Mouse (Mus musculus) heart, adult 2 months (tissue): ENCODE results near the gene Panx1. TPM values are rescaled to one million over a fixed set of nuclear protein-coding genes. Genes with fewer than 3 reads are reported as not detected.

Experiments used
- DNase-seq, 2 experiments: peaks; one replicate each; pipeline ENCODE4 v3.0.0; 2021
- H3K27ac ChIP-seq: fragments of 200-600 bp; 2 replicates; pipeline ENCODE4 v1.8.1; 2022
- H3K27me3 ChIP-seq: fragments of 200-500 bp; 2 replicates; pipeline ENCODE4 v1.6.1; 2012; ENCODE audit warnings: mild to moderate bottlenecking, low read length, inconsistent platforms, mixed read lengths; ENCODE audit not compliant: control insufficient read depth, insufficient read depth
- H3K36me3 ChIP-seq: fragments of 200-500 bp; 2 replicates; pipeline ENCODE4 v1.6.1; 2012; ENCODE audit warnings: low read length, inconsistent platforms; ENCODE audit not compliant: control insufficient read depth, insufficient read depth
- H3K4me1 ChIP-seq: fragments of 200-500 bp; 2 replicates; pipeline ENCODE4 v1.6.1; 2011; ENCODE audit warnings: low read length; ENCODE audit not compliant: control insufficient read depth, insufficient read depth
- H3K4me3 ChIP-seq: fragments of 200-600 bp; 2 replicates; pipeline ENCODE4 v1.8.1; 2022
- H3K79me2 ChIP-seq: fragments of 200-500 bp; replicated peaks from 2 replicates; pipeline ENCODE4 v1.6.1; 2012; ENCODE audit warnings: mild to moderate bottlenecking, inconsistent platforms, low read length, moderate library complexity, mixed read lengths; ENCODE audit not compliant: control insufficient read depth, insufficient read depth
- H3K9ac ChIP-seq: fragments of 200-500 bp; 2 replicates; pipeline ENCODE4 v1.6.1; 2012; ENCODE audit warnings: low read depth, mild to moderate bottlenecking, control low read depth, inconsistent platforms, low read length, mixed read lengths
- CTCF ChIP-seq: fragments of 200-600 bp; IDR thresholded peaks from 2 replicates; pipeline ENCODE4 v1.8.1; 2022; ENCODE audit warnings: antibody characterized with exemption, mild to moderate bottlenecking, moderate library complexity
- EP300 ChIP-seq: fragments of 200-500 bp; IDR thresholded peaks from 2 replicates; pipeline ENCODE4 v1.6.1; 2011; ENCODE audit warnings: low read depth, low read length, control low read depth; ENCODE audit not compliant: insufficient read depth
- POLR2A ChIP-seq: fragments of 200-500 bp; IDR thresholded peaks from 2 replicates; pipeline ENCODE4 v1.6.1; 2011; ENCODE audit warnings: mild to moderate bottlenecking, low read depth, low read length, control low read depth; ENCODE audit not compliant: insufficient read depth
- WGBS: fragments of 180-500 bp; shearing (Covaris S2); methylation state at CpG from one replicate; pipeline ENCODE4 v1.1.7; 2018; 5-methylcytosine and 5-hydroxymethylcytosine counted together
- intact Hi-C: fragments of 180-260 bp; cut with DNase I; formaldehyde crosslinking; loops from one replicate; pipeline ENCODE4 v1.15.1; 2025
- polyA plus RNA-seq: library from polyadenylated mRNA; depleted of rRNA; stranded (reverse); fragments of >200 nt; gene quantifications from 2 replicates; pipeline ENCODE4 v1.2.3, GENCODE M21; 2012
- total RNA-seq, 2 experiments: library from RNA; stranded (reverse); gene quantifications; 2 replicates each; pipeline ENCODE4 v1.2.3; 2021

Gene Panx1
- total and polyA plus RNA-seq, 3 experiments, result 3.8 to 6.0 (median 4.5) TPM

- H3K36me3 ChIP-seq, result no peaks in the 10 kb centered on the region; the same call in 1 of the 2 replicates
- TF ChIP-seq CTCF (no peak), POLR2A (no peak), EP300 (no peak)
- no peak overlapping the region for H3K4me3 ChIP-seq
- no peak overlapping the region for H3K9ac ChIP-seq
- H3K4me1 ChIP-seq, result no peaks in the 10 kb centered on the region; the same call in 1 of the 2 replicates
- H3K27ac ChIP-seq, result no peak overlapping the region
- H3K27me3 ChIP-seq, result no peaks in the 10 kb centered on the region
- WGBS, result 78% methylated on average over 3 of the region's 3 CpGs
- DNase-seq, result no peak
- no peaks in the 10 kb centered on the region for H3K79me2 ChIP-seq
- intact Hi-C loops, result no loop called here
Observed at GRCm38 (mm10) chr9:14970805-14971525, 74.3 kb downstream of the Panx1 start.

DNA sequence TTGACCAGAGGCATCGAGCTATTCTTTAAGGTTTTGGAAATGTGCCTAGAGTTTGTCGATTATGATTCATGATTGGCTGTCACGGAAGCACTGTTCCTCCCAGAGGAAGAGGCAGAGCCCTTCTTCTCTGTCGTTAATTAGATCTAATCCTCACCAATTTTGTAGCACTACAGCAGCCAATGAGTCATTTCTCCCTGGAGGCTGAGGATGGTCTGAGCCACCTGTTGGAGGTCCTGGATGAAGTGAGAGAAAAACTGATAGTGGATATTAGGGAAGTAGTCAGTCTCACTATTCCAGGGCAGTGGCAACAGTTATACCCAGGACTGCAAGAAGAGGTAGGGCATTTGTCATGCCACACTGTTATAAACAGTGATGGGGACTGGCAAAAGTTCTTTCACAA is 75.1 kb downstream of the Panx1 start:
- Histone ChIP-seq H3K27me3 (no peaks in the 10 kb centered on the region), H3K4me3 (no peak overlapping the region), H3K36me3 (no peaks in the 10 kb centered on the region; the same call in 1 of the 2 replicates), H3K9ac (no peak overlapping the region), H3K27ac (no peak overlapping the region), H3K4me1 (no peaks in the 10 kb centered on the region; the same call in 1 of the 2 replicates), H3K79me2 (no peaks in the 10 kb centered on the region)
- intact Hi-C loops, result no loop called here
- WGBS, result 44% methylated on average over 4 of the region's 4 CpGs
- no peak for TF ChIP-seq CTCF
- TF ChIP-seq EP300, result no peak
- TF ChIP-seq POLR2A, result no peak
- DNase-seq, result no peak

DNA sequence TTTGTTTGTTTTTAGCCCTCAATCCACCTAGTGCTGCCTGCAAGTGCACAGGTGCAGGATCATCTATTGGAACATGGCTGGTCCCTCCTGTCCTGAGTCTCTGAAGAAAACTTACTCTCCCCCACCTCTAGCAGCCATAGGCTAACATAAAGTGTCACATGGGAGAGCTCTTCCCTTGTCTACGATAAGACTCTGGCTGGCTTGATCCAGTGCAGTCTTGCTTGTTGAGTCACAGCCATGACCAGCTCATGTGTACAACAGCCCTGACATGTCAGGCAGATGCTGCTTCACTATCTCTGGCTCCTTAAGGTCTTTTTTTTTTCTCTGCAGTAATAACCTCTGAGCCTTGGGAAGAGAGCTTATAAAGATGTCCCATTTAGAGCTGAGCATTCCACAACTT is 77.7 kb downstream of the Panx1 start:
- no peak for TF ChIP-seq EP300
- TF ChIP-seq POLR2A, result no peak
- TF ChIP-seq CTCF, result no peak
- no peak overlapping the region for H3K27ac ChIP-seq
- H3K9ac ChIP-seq, result no peak overlapping the region
- H3K4me3 ChIP-seq, result no peak overlapping the region
- no peaks in the 10 kb centered on the region for H3K79me2 ChIP-seq
- no peaks in the 10 kb centered on the region; the same call in 1 of the 2 replicates for H3K4me1 ChIP-seq
- no peaks in the 10 kb centered on the region; the same call in 1 of the 2 replicates for H3K36me3 ChIP-seq
- WGBS, result 64% methylated on average over 1 of the region's 1 CpGs
- intact Hi-C loops, result no loop called here
- DNase-seq, result no peak
- no peaks in the 10 kb centered on the region for H3K27me3 ChIP-seq

DNA sequence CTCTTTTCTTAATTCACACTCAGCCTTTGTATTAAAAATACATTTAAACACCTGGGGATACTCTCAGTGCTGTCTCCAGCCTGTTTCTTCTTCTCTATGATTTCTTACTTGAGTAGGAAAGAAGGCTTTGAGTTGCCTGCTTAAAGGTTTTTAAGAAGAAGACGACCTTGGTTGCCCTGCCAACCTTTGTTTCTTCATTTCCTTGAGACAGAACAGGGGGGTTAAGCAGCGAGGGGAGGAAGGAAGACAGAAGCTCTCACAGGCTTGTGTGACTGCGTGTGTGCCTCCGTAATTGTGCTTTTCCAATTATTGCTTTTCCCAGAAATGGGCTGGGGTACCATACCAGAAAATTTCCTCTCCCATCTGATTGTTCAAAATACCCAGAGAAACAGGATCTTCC is 78.5 kb downstream of the Panx1 start:
- no peak overlapping the region for H3K9ac ChIP-seq
- H3K4me1 ChIP-seq, result no peaks in the 10 kb centered on the region; the same call in 1 of the 2 replicates
- H3K79me2 ChIP-seq, result no peaks in the 10 kb centered on the region
- DNase-seq, result no peak
- no peak overlapping the region for H3K27ac ChIP-seq
- no peaks in the 10 kb centered on the region; the same call in 1 of the 2 replicates for H3K36me3 ChIP-seq
- WGBS, result 41% methylated on average over 4 of the region's 4 CpGs
- intact Hi-C loops, result no loop called here
- TF ChIP-seq EP300, result no peak
- TF ChIP-seq CTCF, result no peak
- no peak for TF ChIP-seq POLR2A
- no peaks in the 10 kb centered on the region for H3K27me3 ChIP-seq
- H3K4me3 ChIP-seq, result no peak overlapping the region

DNA sequence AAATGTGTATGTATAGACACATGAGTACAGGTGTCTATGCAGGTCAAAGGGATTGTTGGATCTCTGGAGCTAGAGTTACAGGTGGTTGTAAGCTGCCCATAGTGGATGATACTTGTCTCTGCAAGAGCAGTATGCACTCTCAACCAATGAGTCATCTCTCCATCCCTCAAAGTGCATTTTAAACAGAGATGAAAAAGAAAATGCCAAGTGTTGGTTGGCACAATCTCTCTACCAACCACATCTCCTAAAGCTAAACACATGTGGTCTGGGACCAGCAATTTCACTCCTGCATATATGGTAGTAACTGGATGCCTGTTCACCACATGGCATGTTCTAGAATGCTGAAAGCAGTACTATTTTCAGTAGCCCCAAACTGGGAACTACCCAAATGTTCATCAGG is 79.9 kb downstream of the Panx1 start:
- intact Hi-C loops, result no loop called here
- no peak overlapping the region for H3K9ac ChIP-seq
- no peaks in the 10 kb centered on the region for H3K27me3 ChIP-seq
- H3K27ac ChIP-seq, result no peak overlapping the region
- DNase-seq, result no peak
- H3K36me3 ChIP-seq, result no peaks in the 10 kb centered on the region; the same call in 1 of the 2 replicates
- no peaks in the 10 kb centered on the region for H3K79me2 ChIP-seq
- H3K4me3 ChIP-seq, result no peak overlapping the region
- H3K4me1 ChIP-seq, result no peaks in the 10 kb centered on the region; the same call in 1 of the 2 replicates
- TF ChIP-seq EP300 (no peak), CTCF (no peak), POLR2A (no peak)

- Histone ChIP-seq H3K27ac (no peak overlapping the region), H3K4me1 (no peaks in the 10 kb centered on the region; the same call in 1 of the 2 replicates), H3K36me3 (no peaks in the 10 kb centered on the region; the same call in 1 of the 2 replicates), H3K4me3 (no peak overlapping the region), H3K79me2 (no peaks in the 10 kb centered on the region), H3K9ac (no peak overlapping the region), H3K27me3 (no peaks in the 10 kb centered on the region)
- 85% methylated on average over 1 of the region's 1 CpGs for WGBS
- intact Hi-C loops, result no loop called here
- TF ChIP-seq EP300 (no peak), CTCF (no peak), POLR2A (no peak)
- DNase-seq, result no peak
Observed at GRCm38 (mm10) chr9:14962769-14963168, 82.5 kb downstream of the Panx1 start.
